In the genomic region with DNA sequence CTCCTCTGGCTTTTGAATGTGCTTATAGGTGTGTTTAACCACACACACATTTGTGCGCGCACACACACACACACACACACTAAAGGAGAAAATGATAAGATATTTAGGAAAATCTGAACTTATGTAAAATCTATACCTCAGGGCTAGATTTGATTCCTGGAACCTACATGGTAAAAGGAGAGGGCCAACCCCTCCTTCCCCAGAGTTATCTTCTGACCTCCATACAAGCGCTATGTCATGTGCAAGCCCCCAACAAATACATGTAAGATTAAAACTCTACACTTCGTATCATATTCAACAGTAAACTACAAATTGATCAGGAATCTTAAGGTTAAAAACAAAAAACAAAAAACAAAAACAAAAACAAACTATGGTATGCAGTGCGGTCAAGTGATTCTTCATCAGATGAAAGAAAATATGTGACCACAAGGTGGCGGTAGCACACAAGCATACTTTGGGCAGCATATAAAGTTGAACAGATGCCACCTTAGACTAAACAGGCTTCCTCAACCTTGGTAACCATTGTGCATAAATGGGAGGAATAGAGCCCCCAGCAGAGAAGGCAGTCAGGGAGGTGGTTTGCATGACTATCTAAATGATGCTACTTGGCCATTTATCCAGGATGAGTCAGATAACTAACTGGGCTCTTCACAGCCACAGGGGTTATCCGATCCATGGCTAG, we compare ENCODE assay signal across 8 mouse cellular contexts. TPM values are rescaled to one million over a fixed set of nuclear protein-coding genes. Genes with fewer than 3 reads are reported as not detected.
DNase-seq lines count a peak whose midpoint lies in the region; ATAC-seq lines count a peak whose summit lies in the region.

No protein-coding gene starts in this region.

- DNase-seq in urinary bladder, adult 18-20 months (ENCODE audit: low spot score in 2 of 2), result peak; percentile 14 to 31
- no peak for DNase-seq in urinary bladder, postnatal 10 days (ENCODE audit: low spot score)
- peak; percentile 80 for DNase-seq in cerebellum, adult 9-10 months
- peak; percentile 19 to 87 for DNase-seq in frontal cortex, adult 2 months (ENCODE audit: extremely low spot score in 1 of 2, low spot score in 1 of 2)
- peak; percentile 86 for DNase-seq in kidney, adult 9 months
- peak; percentile 55 for DNase-seq in liver
- peak; percentile 10 for DNase-seq in testis, postnatal 14 days (ENCODE audit: low spot score)

- ATAC-seq in monocyte, adult 5-6 weeks (replicated peaks; ENCODE audit: insufficient number of reproducible peaks, low FRiP score, low TSS enrichment, poor library complexity, severe bottlenecking), result peak; percentile 70

RNA-seq across cellular contexts. Expression of gene Zfp26, which starts 6.9 kb away (rescaled TPM):
- 9.2 and 10.7 TPM in 2 replicates for polyA plus RNA-seq in frontal cortex, adult 2 months (2012; rRNA removed)
- total RNA-seq in monocyte, adult 5-6 weeks (2017), result 27.5 to 45.4 TPM (median 31.6 TPM) in 3 replicates

RNA-seq across cellular contexts. Expression of gene Zfp426, which starts 25.6 kb away (rescaled TPM):
- 17.3 and 20.1 TPM in 2 replicates for polyA plus RNA-seq in frontal cortex, adult 2 months (2012; rRNA removed)
- 10.9 to 21.2 TPM (median 15.1 TPM) in 3 replicates for total RNA-seq in monocyte, adult 5-6 weeks (2017)

RNA-seq across cellular contexts. Expression of gene Zfp266, which starts 54.3 kb away (rescaled TPM):
- polyA plus RNA-seq in frontal cortex, adult 2 months (2012; rRNA removed), result 21.9 and 22.1 TPM in 2 replicates
- 27.5 to 43.8 TPM (median 36.4 TPM) in 3 replicates for total RNA-seq in monocyte, adult 5-6 weeks (2017)
